Mouse (Mus musculus) frontal cortex, postnatal 25 days (tissue): Measurements from ENCODE around the gene Cbx7.
"Not testable (repeated sequence)": the region's sequence is repeated elsewhere in the genome, so short reads cannot be mapped to it uniquely, and the experiment has no call there.

Experiments used
- DNase-seq, 2 experiments: peaks; one replicate each; pipeline ENCODE4 v3.0.0; 2022; ENCODE audit warnings: low spot score in 2 of 2

The Cbx7 gene

GRCm38 (mm10) chr15:79947681-79948080 is 23.2 kb downstream of the Cbx7 start:
- DNase-seq: no peak

- no peak for DNase-seq
Measured at GRCm38 (mm10) chr15:79946790-79947189, 24.1 kb downstream of the Cbx7 start.

- DNase-seq: peak; percentile 82 to 89
Measured at GRCm38 (mm10) chr15:79946022-79946421, 24.9 kb downstream of the Cbx7 start.

- DNase-seq: no peak
Measured at GRCm38 (mm10) chr15:79944948-79945347, 26.0 kb downstream of the Cbx7 start.

GRCm38 (mm10) chr15:79943584-79943983 is 27.3 kb downstream of the Cbx7 start:
- DNase-seq: no peak

- no peak for DNase-seq
Measured at GRCm38 (mm10) chr15:79942541-79942940, 28.4 kb downstream of the Cbx7 start.

- no peak for DNase-seq
Measured at GRCm38 (mm10) chr15:79940932-79941331, 30.0 kb downstream of the Cbx7 start.

GRCm38 (mm10) chr15:79939913-79940312 is 31.0 kb downstream of the Cbx7 start:
- DNase-seq: no peak

GRCm38 (mm10) chr15:79939501-79939900 is 31.4 kb downstream of the Cbx7 start:
- not testable (repeated sequence) for DNase-seq

- DNase-seq: no peak
Measured at GRCm38 (mm10) chr15:79939020-79939419, 31.9 kb downstream of the Cbx7 start.

GRCm38 (mm10) chr15:79936374-79936751 is 34.6 kb downstream of the Cbx7 start:
- no peak for DNase-seq

GRCm38 (mm10) chr15:79935654-79936373 is 35.1 kb downstream of the Cbx7 start:
- DNase-seq: no peak

GRCm38 (mm10) chr15:79934776-79935175 is 36.1 kb downstream of the Cbx7 start:
- DNase-seq: no peak

GRCm38 (mm10) chr15:79933670-79934514 is 37.0 kb downstream of the Cbx7 start:
- no peak for DNase-seq

- no peak for DNase-seq
Measured at GRCm38 (mm10) chr15:79933052-79933669, 37.8 kb downstream of the Cbx7 start.

- DNase-seq: peak; percentile 73 to 79
Measured at GRCm38 (mm10) chr15:79932323-79932987, 38.5 kb downstream of the Cbx7 start.

- no peak for DNase-seq
Measured at GRCm38 (mm10) chr15:79931496-79932141, 39.3 kb downstream of the Cbx7 start.

- DNase-seq: no peak
Measured at GRCm38 (mm10) chr15:79929734-79930133, 41.2 kb downstream of the Cbx7 start.

GRCm38 (mm10) chr15:79928736-79929135 is 42.2 kb downstream of the Cbx7 start:
- no peak for DNase-seq

- no peak for DNase-seq
Measured at GRCm38 (mm10) chr15:79928316-79928715, 42.6 kb downstream of the Cbx7 start.

- peak; percentile 79 to 82 for DNase-seq
Measured at GRCm38 (mm10) chr15:79927637-79928122, 43.2 kb downstream of the Cbx7 start.
